Mouse (Mus musculus) adrenal gland, postnatal 25 days (tissue): ENCODE results near the gene Rad51b. TPM values are rescaled to one million over a fixed set of nuclear protein-coding genes. Genes with fewer than 3 reads are reported as not detected.
"Not testable (repeated sequence)": the region's sequence is repeated elsewhere in the genome, so short reads cannot be mapped to it uniquely, and the experiment has no call there.

Experiments used
- DNase-seq: peaks from one replicate; pipeline ENCODE4 v3.0.0; 2021; ENCODE audit warnings: mixed read lengths
- long read RNA-seq: library from polyadenylated mRNA; stranded (forward); transcript quantifications from one replicate; pipeline ENCODE4 v2.0.0, GENCODE M21; 2021
- total RNA-seq: library from RNA; stranded (reverse); gene quantifications from 2 replicates; pipeline ENCODE4 v1.2.3, GENCODE M21; 2021

The Rad51b gene
- 1.3 and 1.6 TPM in 2 replicates for total RNA-seq
- long read RNA-seq, partial matches to known transcripts, result 0 of 4 reads
- long read RNA-seq, other reads (novel, unspliced or antisense), result 4 of 4 reads

DNA sequence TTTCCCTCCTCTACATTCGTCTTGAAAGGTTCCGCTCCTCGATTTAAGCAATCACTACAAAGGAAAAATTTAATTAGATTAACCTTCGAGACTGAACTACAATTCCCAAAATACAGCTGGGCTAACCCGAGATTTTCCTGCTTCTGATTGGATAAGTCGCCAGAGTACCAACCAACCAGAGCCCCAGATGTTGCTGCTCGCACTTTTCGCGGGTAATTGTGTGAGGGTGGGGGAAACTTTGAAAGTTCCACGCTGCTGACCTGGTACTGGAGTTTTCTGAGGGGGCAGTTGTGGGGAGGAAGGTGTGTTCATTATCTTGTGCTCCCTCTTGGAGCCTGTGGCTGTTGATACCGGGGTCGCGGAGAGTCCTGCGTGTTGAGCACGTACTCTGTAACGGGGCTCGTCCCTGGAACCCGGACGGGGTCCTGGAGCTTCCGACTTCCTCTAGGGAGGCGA is at the start of gene Rad51b:
Gene Rad51b, plus strand, starts transcription at position 162 of the 456 bp plus-strand sequence.
- DNase-seq, result peak; percentile 63

GRCm38 (mm10) chr12:79248110-79248509 is 49.0 kb upstream of the Rad51b start:
- no peak for DNase-seq

- no peak for DNase-seq
Observed at GRCm38 (mm10) chr12:79253294-79254053, 43.6 kb upstream of the Rad51b start.

GRCm38 (mm10) chr12:79254975-79255374 is 42.1 kb upstream of the Rad51b start:
- no peak for DNase-seq

DNA sequence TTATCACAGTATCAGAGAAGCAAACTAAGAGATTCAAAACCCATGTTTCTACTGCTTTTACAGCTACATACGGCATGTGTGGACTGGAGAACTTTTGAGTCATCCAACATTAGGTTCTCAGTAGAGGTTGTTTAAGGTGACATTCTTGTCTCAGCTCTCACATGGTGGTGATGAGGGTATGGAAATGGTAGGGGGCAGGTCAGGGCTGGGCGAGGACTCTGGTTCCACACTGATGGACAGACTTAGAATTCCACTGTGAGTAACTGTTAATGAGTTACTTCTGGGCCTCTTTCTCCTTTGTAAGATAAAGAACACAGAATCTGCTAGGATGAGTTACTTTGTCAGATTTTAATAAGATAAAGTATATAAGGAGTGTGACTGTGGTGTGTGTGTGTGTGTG is 36.9 kb upstream of the Rad51b start:
- no peak for DNase-seq

- peak; percentile 33 for DNase-seq
Observed at GRCm38 (mm10) chr12:79261035-79261434, 36.0 kb upstream of the Rad51b start.

DNA sequence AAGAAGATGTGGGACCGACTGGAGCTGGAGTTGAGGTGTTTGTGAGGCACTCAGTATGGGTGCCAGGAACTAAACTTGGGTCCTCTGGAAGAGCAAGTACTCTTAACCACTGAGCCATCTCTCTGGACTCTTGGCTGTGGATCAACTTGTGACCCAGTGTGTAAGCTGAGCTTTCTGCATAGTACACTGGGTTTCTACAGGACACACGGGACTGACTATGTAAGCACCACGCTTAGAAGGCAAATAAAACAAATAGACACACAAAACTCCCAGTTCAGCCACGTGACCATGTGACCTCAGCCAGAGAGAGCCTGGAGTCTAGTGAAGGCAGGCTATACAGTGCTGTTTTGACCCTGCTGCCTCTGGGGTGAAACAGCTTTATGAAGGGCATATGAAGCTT is 24.5 kb upstream of the Rad51b start:
- no peak for DNase-seq

DNA sequence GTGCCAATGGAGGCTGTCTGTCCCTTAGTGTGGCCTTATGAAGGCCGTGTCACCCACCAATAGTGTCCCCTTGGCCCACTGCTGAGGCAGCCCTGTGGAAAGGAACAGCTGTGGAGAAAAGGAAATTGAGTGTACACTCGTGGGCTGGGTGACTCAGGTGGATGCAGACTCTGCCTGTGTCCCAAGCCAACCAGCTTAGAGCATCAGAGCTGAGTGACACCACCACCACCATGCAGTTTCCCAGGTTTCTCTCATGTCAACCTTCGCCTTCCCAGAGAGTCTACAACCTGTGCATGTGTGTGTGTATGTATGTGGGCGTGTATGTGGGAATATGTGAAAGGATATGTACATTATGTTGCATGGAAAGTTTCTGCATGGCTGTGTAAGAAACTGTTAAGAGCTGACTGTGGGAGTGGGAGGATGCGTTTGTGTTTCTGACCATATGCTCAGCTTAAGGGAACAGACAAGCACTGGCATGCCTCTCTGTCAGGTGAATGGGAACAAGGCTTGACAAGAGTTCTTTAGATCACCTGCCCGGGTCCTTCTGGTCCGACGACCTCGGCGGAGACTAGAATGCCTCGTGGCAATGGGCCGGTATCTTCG is 17.5 kb upstream of the Rad51b start:
- no peak for DNase-seq

DNA sequence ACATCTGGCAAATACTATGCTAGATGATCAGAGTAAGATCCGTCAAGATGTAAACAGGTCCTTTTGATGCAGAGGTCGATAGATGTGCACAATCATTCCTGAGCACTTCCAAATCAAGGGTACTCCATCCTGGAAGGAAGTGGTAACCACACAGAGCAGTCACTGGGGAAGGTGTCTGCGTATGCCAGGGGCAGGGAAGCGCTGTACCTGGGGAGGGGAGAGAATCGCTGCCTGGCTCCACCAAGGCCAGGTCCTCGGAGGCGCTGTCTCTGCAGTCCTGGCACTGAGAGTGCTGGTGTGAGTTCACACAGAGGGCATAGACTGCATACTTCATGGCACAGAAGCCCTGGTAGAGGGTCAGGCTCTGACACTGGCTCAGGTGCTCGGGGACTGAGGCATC is 14.5 kb upstream of the Rad51b start:
- DNase-seq, result no peak

DNA sequence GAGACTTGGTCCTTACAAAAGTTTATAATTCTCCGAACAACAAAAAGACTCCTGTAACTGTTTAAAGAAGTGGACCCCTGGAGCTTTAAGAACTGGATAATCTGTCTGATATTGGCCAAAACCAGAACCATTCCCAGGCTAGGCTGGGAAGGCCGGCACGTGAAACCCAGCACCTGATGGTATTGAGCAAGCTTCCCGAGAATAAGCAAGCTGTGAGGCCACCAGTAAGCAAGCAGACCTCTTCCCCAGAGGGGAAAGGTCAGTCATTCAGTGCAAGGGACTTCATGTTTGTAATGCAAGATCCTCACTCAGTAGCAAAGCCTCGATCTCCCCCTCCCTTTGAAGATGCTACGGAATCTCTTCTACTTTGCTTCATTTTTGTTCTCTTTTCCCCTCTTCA is 4.2 kb upstream of the Rad51b start:
- no peak for DNase-seq

DNA sequence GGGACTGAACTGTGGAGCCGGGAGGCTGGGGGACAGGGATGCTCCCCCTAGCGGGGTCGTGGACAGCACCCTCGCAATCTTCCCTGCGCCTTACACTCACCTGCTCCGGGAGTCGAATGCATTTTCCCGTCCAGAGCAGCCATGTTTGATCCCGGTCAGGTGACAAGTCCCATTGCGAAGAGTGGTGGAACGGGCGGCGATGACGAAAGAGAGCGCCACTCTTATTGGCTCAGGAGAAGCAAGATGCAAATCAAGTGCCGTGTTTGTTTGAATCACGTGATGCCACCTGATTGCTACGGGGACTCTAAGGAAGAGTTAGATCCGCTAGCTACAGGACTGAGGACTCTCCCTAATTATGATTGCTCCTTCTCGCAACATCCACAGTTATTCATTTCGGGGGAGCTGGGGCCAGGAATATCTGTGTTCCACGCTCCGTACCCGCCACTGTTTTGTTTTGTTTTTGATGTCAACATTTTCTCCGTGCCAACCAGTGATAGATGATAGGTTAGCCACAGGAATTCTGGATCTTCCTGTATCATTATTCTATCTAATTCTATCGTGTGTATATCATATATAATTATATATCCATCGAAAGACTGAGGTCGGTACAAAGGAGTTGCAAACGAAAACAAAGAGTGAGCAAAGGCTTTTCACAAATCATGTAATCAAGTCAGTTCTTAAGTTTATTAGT is 811 bp upstream of the Rad51b start, which contains the start of gene Zfyve26:
Gene Zfyve26, minus strand, starts transcription at position 179 of the 691 bp plus-strand sequence.
- DNase-seq, result peak; percentile 88

DNA sequence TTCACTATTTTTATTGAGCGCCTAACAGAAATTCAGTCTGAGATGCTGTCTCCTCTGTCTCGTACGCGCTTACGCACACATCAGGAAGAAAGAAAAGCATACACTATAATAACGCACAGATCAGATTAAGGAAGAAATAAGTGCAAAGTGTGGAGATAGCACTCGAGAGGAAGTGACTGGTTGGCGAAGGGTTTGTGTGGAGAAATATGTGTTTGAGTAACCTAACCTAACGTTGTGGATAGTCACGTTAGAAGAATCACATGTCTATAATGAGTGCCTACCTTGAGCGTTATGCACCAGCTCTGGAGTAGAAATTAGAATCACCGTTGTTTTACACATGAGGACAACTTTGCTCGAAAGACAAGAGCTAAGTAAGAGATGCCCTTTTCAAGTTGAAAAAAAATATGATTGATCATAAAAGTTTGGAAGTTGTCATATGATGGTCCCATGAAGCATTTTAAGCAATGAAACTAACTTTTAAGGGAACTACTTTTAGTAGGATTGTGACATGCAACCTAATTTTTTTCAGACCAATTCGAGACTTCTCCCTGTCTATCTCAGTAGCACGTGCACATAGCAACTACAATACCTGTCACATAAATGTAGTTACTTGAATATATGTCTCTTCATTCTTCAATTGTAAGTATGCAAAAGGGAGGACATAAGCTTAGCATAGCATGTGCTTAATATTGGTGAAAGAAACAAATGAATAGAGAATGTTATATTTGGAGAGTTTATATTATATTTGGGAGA is 978 bp downstream of the Rad51b start:
- no peak for DNase-seq

DNA sequence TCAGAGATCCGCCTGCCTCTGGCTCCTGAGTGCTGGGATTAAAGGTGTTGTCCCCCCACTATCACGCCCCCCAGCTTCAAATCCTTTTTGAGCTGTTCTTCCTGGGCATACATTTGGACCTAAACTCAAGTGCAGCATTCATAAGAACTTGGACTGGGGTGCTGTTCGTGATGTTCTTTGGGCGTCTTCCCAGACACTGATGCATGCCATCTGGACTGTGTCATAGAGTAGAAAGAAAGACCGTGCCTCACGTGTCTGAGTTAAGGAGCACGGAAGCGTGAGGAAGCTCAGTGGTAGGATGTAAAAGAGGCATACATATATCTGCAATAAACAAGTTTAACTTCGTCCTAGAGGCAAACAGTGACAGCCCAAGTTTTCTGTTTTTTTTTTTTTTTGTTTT is 4.7 kb downstream of the Rad51b start:
- no peak for DNase-seq

DNA sequence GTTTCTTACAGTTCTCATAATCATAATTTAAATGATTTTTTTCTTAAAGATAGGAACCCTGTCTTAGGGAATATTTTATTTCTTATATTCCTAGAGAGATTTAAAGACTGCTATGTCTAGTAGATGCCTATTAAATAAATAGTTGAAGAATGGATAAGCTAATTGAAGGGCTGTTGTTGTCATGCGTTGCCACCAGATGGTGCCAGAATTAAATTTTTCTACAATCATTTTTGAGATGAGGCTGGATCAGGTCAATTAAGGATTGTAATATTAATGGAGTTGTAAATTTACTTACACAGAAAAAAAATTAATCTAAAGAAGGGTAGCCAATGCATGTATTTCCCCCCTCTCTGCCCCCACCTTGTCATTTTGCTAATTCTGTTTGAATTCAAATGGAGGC is 8.0 kb downstream of the Rad51b start:
- DNase-seq, result no peak

DNA sequence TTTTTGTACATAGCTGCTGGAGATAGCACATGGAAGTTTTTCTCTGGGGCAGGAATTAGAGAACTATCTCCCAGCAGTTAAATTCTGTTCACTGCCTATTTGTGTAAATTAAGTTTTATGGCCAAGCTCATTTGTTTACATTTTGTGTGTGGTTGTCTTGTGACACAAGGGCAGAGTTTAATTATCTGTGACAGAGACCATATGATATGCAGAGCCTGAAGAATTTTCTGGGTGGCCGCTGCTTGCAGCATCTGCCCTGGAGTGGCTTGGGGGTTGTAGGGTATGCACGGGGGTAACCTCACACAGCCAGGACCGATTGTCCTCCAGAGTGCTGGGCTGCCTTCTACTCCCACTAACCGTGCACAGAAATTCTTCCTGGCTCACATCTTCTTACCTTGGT is 8.9 kb downstream of the Rad51b start:
- no peak for DNase-seq

GRCm38 (mm10) chr12:79313721-79314120 is 16.6 kb downstream of the Rad51b start:
- DNase-seq, result no peak

DNA sequence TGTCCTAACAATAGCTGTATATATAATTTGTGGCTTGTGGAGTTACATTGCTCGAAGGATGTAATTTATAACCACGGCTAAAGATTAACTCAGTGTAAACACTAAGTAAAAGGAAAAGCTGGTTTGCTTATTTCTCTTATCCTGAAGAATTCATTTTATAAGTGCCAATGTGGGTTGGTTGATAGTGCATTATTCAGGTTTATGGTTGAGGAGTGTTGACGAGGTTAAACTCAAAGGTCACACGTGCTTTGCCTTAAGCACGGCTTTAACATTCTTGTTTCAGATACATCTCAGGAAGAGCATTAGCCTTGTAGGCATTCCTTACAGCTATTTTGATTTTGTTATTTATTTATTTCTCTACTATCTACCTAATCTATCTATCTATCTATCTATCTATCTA is 20.3 kb downstream of the Rad51b start:
- DNase-seq, result no peak

DNA sequence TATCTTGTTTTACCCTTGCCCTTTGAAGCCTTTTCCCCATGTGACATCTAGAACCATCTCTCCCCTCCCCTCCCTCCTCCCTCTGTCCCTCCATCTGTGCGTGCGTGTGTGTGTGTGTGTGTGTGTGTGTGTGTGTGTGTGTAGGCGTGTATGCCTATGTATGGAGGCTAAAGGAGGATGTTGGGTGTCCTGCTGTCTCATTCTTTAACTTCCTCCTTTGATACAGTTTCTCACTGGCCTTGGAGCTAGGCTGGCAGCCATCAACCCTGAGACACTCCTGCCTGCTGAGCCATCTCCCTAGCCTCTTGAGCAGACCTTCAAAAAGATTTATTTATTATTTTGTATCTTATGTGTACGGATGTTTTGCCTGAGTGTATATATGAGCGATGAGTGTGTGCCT is 23.8 kb downstream of the Rad51b start:
- DNase-seq, result no peak

DNA sequence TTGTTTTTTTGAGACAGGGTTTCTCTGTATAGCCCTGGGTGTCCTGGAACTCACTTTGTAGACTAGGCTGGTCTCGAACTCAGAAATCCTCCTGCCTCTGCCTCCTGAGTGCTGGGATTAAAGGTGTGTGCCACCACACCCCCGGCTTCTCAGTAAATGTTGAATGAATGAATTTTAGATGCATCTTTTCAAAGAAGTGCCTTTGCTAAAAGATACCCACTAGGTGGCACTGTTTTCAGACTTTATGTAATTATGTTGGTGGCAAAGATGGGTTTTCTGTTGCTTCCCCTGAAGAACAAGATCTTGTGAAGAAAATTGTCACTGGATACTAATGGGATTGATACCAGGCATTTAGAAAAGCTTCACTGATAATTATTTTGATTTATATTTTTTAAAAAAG is 25.5 kb downstream of the Rad51b start:
- DNase-seq, result not testable (repeated sequence)

GRCm38 (mm10) chr12:79326236-79326635 is 29.2 kb downstream of the Rad51b start:
- no peak for DNase-seq

DNA sequence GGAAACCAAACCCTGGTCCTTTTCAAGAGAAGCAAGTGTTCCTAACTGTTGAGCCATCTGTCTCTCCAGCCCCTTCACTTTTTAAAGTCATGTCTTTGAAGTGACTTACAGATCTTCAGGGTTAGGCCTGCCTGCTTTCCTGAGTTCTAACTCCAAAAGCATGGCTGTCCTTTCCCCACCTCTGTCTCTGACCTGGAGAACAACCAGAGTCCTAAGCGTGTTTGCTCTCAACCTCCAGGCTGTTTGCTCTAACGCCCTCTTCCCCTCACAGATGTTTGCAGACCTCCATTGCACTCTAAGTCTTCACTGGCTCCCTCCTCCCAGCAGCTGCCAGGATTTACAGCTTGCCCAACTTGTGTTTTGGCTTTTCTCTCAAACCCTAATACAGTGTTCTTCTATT is 29.7 kb downstream of the Rad51b start:
- no peak for DNase-seq

DNA sequence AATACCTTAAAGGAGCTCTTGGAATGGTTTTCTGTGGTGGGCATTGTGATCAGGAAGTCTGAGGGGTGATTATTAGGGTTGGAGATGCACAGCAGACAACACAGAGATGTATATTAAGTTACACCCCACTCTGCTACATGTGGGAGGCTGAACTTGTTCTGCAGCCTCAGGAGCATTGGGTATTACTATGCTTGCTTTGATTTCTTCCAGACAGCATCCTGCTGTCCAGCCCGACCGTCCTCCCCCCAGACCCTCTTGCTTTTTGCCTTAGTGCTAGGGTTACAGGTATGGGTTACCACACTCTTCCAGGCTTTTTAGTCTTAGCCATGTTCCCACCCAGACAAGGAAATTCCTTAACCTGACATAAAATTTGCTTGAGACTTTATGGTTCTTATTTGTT is 30.8 kb downstream of the Rad51b start:
- DNase-seq, result no peak
